Mouse (Mus musculus) megakaryocyte progenitor cell, adult 5-6 weeks (primary cell): ENCODE data around the gene H1f0. TPM values are rescaled to one million over a fixed set of nuclear protein-coding genes. Genes with fewer than 3 reads are reported as not detected.
A peak's percentile ranks its signal among the peaks of the same experiment; 100 is the strongest.

Source experiments
- ATAC-seq: replicated peaks from 2 replicates; pipeline ENCODE4 v1.8.0; 2016; ENCODE audit warnings: mild to moderate bottlenecking, moderate TSS enrichment, inconsistent platforms; ENCODE audit not compliant: poor library complexity
- total RNA-seq, 2 experiments: library from RNA; stranded (forward) in 1 of 2; stranded (reverse) in 1 of 2; fragments of 157-497, 149-512 nt in 1 of 2; fragments of 200-1000 nt in 1 of 2; gene quantifications; 2 replicates each; pipeline versions ENCODE4 v1.2.3 to v1.2.4; 2015 to 2017

H1f0 gene
- total RNA-seq, 2 experiments from 2014 or later: 14.5 to 24.3 TPM

DNA sequence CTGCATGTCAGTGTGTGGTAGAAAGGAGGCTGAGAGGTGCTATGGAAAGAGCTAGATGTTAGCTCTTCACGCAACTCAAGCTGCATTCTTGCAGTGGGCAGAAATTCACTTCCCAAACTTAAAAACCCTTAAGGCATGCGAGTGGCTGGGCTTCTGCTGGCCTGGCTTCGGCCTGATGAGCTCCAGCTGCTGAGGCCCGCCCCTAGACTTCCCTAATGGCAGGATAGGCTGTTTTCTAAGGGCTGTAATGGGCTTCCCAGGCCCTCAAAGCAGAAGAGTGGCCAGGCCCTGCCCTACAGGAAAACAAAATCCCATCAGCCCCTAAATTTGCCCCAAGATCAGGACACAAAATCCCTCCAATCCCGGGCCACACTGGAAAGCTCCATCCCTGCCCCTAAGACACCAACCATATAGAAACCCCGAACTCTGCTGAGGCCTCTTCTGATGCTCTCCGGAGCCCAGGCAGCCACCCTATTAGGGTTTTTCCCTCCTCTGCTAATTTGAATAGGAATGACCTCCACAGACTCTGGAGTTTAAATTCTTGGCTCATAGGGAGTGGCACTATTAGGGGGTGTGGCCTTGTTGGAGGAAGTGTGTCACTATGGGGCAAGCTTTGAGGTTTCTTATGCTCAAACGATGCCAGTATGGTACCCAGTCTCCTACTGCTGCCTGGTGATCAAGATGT is 37.0 kb downstream of the H1f0 start:
- no peak for ATAC-seq

DNA sequence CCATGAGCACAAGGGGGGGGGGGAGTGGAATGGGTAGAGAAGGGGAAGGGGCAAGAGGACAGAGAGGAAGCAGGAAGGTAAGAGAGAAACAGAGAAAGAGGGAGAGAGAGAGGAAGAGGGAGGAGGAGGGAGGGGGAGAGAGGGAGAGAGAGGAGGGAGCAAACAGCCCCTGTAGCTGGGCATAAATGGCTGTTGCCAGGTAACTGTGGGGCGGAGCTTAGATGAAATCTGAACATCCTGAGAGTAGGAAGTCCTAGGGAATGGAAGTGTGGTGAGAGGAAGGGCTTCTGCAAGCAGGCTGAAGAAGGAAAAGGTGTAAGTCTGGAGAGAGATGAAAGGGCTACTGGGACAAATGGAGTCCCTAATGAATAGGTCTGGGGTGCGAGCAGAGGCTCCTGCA is 38.0 kb downstream of the H1f0 start:
- ATAC-seq: no peak

DNA sequence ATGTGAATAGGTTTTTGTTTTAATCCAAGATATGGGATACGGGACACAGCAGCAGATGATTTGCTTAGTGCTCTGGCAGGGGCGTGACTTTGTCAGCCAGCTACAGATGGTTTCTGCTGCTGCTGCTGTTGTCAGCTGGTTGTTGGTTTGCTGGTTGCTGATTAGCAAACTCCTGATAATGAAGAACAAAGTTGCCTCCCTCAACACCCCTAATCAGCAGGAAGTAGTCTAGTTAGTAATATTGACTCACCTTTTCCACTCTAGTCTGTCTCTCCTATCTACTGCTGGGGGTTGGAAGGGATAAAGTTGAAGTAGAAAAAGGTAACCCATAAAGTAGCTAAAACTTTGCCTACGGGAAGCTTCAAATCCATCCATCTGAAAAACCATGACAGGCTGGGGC is 39.4 kb downstream of the H1f0 start:
- peak; percentile 27 for ATAC-seq

DNA sequence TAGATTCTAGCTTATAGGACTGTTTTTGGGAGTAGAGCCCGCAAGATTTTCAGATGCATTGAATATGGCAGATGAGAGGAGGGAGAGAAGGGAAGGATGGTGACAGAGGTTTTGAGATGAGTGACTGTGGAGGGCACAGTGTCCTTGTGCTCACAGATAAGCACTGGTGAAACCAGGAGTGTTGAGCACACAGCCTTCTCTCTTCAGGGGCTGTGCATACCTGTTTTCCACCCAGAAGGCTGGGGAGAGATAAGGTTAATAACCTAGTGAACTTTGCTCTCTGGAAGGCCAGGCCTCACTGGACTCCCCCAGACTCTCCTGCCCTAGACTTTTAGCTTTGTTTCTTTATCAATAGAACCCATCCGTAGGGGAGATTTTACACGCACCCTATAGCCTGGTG is 40.2 kb downstream of the H1f0 start:
- 0 out of 2 replicates have a peak, but pooled peaks have one; percentile 24 for ATAC-seq

DNA sequence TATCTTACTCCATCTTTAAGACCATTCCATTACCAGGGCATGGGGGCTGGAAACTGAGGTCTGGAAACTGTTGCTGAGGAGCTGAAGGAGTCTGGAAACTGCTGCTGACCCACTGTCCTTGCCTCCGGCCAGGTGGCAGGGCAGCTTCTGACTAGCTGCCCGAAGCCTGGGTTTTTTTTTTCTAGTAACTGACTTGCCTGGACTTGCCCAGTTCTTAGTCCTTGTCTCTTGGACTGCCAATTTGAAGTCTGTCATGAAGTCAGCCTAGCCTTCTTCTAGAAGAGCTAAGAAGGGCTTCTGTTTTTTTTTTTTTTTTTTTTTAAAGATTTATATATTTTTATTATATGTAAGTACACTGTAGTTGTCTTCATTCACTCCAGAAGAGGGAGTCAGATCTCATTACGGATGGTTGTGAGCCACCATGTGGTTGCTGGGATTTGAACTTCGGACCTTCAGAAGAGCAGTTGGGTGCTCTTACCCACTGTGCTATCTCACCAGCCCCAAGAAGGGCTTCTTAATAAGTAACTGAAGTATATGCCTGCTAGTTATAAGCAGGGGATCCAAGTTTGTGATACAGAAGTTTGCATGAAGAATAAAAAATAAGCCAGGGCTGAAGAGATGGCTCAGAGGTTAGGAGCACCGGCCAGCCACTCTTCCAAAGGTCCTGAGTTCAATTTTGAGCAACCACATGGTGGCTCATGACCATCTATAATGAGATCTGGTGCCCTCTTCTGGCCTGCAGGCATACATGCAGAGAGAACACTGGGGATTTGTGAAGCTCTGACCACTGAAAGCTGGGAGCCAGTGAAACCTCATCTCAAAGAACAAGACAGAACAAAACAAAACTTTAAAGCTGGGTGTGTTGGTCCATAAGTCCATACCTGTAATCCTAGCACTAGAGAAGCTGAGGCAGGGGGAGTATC is 43.1 kb downstream of the H1f0 start:
- ATAC-seq: no peak

GRCm38 (mm10) chr15:79073752-79074151 is 45.5 kb downstream of the H1f0 start:
- no peak for ATAC-seq

GRCm38 (mm10) chr15:79074446-79074845 is 46.2 kb downstream of the H1f0 start:
- no peak for ATAC-seq

DNA sequence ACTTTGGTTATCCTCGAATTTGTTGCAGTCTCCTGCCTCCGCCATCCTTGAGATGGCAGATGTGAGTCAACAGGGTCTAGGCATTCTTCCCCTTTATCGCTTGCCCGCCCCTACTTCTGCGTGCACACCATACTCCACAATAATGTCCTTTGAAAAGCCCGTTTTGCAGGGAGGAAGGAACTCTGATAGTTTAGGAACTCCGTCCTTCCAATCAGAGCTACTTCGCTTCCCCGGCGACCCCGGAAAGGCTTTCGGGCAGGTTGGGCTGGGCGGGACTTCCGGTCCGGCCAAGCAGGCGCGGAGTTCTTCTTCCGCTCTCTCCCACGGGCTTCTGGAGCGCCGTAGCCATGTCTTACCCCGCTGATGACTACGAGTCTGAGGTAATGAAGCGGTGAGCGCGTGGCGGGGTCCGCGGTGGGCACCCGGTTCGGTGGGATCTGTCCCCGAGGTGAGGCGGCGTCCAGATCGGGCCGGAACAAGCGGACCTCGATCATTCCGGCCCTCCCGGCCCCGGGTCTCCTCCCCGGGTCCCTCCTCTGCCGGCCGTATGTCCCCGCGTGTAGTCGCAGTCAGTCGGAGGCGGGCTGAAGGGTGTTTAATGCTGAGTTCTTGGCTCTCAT is 46.8 kb downstream of the H1f0 start, which contains the start of gene Eif3l:
Gene Eif3l (plus strand): TSS at position 267 of the 620 bp plus-strand sequence.
- peak; percentile 90 for ATAC-seq

- no peak for ATAC-seq
Observed at GRCm38 (mm10) chr15:79075658-79076365, 47.6 kb downstream of the H1f0 start.

- no peak for ATAC-seq
Observed at GRCm38 (mm10) chr15:79079567-79079966, 51.3 kb downstream of the H1f0 start.

Other genes with a start within 250 kb of the H1f0 start
- 0.20 and 0.78 TPM in 2 replicates for gene Card10, start 225.4 kb upstream of the H1f0 start, total RNA-seq (2015)
- 0.12 and 0.14 TPM in 2 replicates for gene Card10, start 225.4 kb upstream of the H1f0 start, total RNA-seq (2017)
- not detected in 2 replicates for gene Cdc42ep1, start 185.8 kb upstream of the H1f0 start, total RNA-seq (2015)
- not detected in 2 replicates for gene Cdc42ep1, start 185.8 kb upstream of the H1f0 start, total RNA-seq (2017)
- not detected in 2 replicates for gene Lgals2, start 172.9 kb upstream of the H1f0 start, total RNA-seq (2015)
- gene Lgals2, start 172.9 kb upstream of the H1f0 start, total RNA-seq (2017): not detected in 2 replicates
- gene Gga1, start 151.3 kb upstream of the H1f0 start, total RNA-seq (2015): 27.8 and 28.9 TPM in 2 replicates
- 15.4 and 20.1 TPM in 2 replicates for gene Gga1, start 151.3 kb upstream of the H1f0 start, total RNA-seq (2017)
- gene Gm49510, start 128.8 kb upstream of the H1f0 start, total RNA-seq (2015): not detected in 2 replicates
- gene Gm49510, start 128.8 kb upstream of the H1f0 start, total RNA-seq (2017): 1.2 and 2.6 TPM in 2 replicates
- 42.5 and 55.8 TPM in 2 replicates for gene Sh3bp1, start 128.7 kb upstream of the H1f0 start, total RNA-seq (2015)
- 18.9 and 22.9 TPM in 2 replicates for gene Sh3bp1, start 128.7 kb upstream of the H1f0 start, total RNA-seq (2017)
- gene Pdxp, start 114.5 kb upstream of the H1f0 start, total RNA-seq (2015): 9.5 and 12.8 TPM in 2 replicates
- gene Pdxp, start 114.5 kb upstream of the H1f0 start, total RNA-seq (2017): 5.0 and 8.8 TPM in 2 replicates
- gene Lgals1, start 101.7 kb upstream of the H1f0 start, total RNA-seq (2015): 480 and 550 TPM in 2 replicates
- gene Lgals1, start 101.7 kb upstream of the H1f0 start, total RNA-seq (2017): 648 and 851 TPM in 2 replicates
- 38.7 and 47.6 TPM in 2 replicates for gene Nol12, start 93.5 kb upstream of the H1f0 start, total RNA-seq (2015)
- gene Nol12, start 93.5 kb upstream of the H1f0 start, total RNA-seq (2017): 19.9 and 25.2 TPM in 2 replicates
- gene Triobp, start 80.7 kb upstream of the H1f0 start, total RNA-seq (2015): 66.0 and 71.4 TPM in 2 replicates
- gene Triobp, start 80.7 kb upstream of the H1f0 start, total RNA-seq (2017): 20.7 and 26.0 TPM in 2 replicates
- gene Galr3, start 13.4 kb downstream of the H1f0 start, total RNA-seq (2015): 0.15 and 0.69 TPM in 2 replicates
- 0.29 and 0.91 TPM in 2 replicates for gene Galr3, start 13.4 kb downstream of the H1f0 start, total RNA-seq (2017)
- gene Ankrd54, start 34.4 kb downstream of the H1f0 start, total RNA-seq (2015): 16.0 and 17.3 TPM in 2 replicates
- gene Ankrd54, start 34.4 kb downstream of the H1f0 start, total RNA-seq (2017): 11.2 and 18.8 TPM in 2 replicates
- gene Eif3l, start 46.7 kb downstream of the H1f0 start, total RNA-seq (2015): 192 and 203 TPM in 2 replicates
- gene Eif3l, start 46.7 kb downstream of the H1f0 start, total RNA-seq (2017): 259 and 271 TPM in 2 replicates
- 4.8 and 5.6 TPM in 2 replicates for gene Micall1, start 80.4 kb downstream of the H1f0 start, total RNA-seq (2015)
- gene Micall1, start 80.4 kb downstream of the H1f0 start, total RNA-seq (2017): 3.6 and 5.5 TPM in 2 replicates
- 76.7 and 114 TPM in 2 replicates for gene Polr2f, start 112.6 kb downstream of the H1f0 start, total RNA-seq (2015)
- 88.6 and 104 TPM in 2 replicates for gene Polr2f, start 112.6 kb downstream of the H1f0 start, total RNA-seq (2017)
- 0.99 TPM in 1 of 2 replicates, not detected in the other for gene 1700088E04Rik, start 112.8 kb downstream of the H1f0 start, total RNA-seq (2015)
- not detected in 2 replicates for gene 1700088E04Rik, start 112.8 kb downstream of the H1f0 start, total RNA-seq (2017)
- gene Sox10, start 136.8 kb downstream of the H1f0 start, total RNA-seq (2015): not detected in 2 replicates
- gene Sox10, start 136.8 kb downstream of the H1f0 start, total RNA-seq (2017): not detected in 2 replicates
- 4.1 and 8.3 TPM in 2 replicates for gene Pick1, start 200.7 kb downstream of the H1f0 start, total RNA-seq (2015)
- gene Pick1, start 200.7 kb downstream of the H1f0 start, total RNA-seq (2017): 8.8 and 9.0 TPM in 2 replicates
- gene Gm49486, start 200.9 kb downstream of the H1f0 start, total RNA-seq (2015): 0.22 and 0.46 TPM in 2 replicates
- gene Gm49486, start 200.9 kb downstream of the H1f0 start, total RNA-seq (2017): not detected in 2 replicates
- not detected in 2 replicates for gene Slc16a8, start 226.3 kb downstream of the H1f0 start, total RNA-seq (2015)
- gene Slc16a8, start 226.3 kb downstream of the H1f0 start, total RNA-seq (2017): not detected in 2 replicates